Mouse (Mus musculus): ENCODE data around the gene Hoxd4.
A peak's percentile ranks its signal among the peaks of the same experiment; 100 is the strongest.

Hoxd4 gene

DNA sequence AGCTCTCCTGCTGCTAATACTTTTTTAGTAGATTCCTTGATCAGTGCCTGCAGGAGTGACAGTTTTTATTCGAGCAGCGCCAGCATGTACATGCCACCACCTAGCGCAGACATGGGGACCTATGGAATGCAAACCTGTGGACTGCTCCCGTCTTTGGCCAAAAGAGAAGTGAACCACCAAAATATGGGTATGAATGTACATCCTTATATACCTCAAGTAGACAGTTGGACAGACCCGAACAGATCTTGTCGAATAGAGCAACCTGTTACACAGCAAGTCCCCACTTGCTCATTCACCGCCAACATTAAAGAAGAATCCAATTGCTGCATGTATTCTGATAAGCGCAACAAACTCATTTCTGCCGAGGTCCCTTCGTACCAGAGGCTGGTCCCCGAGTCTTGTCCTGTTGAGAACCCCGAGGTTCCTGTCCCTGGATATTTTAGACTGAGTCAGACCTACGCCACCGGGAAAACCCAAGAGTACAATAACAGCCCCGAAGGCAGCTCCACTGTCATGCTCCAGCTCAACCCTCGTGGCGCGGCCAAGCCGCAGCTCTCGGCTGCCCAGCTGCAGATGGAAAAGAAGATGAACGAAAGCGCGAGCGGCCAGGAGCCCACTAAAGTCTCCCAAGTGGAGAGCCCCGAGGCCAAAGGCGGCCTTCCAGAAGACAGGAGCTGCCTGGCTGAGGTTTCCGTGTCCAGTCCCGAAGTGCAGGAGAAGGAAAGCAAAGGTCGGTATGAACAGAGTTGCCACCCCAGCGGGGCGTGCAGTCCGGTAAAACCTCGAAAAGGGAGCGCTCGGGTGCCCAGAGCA is 19.5 kb upstream of the Hoxd4 start:
- DNase-seq (ENCODE audit: low read depth, low spot score): no peak

DNA sequence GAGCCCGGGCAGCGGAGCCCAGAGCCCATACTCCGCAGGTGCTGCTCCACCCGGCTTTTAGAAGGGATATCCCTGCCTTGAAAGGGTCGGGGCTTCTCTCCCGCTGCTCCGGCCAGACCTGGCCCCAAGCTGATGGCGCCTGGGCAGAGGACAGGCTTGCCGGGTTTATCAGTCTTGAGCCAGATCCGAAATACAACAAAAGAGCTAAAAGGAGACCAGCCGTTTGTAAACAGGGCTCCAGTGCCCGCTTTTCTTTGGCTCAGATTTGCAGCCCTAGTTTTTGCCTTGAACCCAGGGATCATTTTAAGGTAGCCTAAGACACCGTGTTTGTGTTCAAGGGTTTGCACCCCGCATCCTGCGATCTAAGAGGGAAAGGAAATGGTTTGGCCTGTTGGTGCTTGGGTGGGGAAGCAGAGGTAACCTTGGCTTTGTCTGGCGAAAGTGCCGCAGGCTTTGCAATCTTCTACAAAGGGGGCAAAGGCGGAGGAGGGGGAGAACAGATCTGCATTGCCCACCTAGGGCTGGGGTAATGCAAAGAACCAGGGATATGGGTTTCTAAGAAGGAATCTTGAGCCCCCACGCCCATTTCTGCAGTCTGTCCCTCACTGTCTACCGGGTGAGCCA is 18.8 kb upstream of the Hoxd4 start:
- no peak for DNase-seq (ENCODE audit: low read depth, low spot score)

DNA sequence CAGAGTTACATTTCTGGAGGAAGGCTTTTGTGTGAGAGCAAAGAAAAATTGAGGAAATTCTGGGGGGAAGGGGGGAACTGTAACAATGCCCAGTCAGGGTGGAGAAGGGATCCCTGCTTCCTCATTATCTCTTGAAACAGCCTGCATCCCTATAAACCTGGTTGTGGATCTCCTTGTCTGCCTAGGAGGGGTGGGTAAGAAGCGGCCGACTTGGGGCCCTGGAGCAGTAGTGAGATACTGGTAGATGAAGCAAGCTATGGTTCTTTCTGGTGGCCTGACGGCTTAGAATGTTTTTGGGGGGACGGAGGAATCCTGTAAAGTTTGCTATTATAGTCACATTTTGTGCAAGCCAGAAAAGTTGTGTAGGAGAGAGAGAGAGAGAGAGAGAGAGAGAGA is 18.3 kb upstream of the Hoxd4 start:
- no peak for DNase-seq (ENCODE audit: low read depth, low spot score)

DNA sequence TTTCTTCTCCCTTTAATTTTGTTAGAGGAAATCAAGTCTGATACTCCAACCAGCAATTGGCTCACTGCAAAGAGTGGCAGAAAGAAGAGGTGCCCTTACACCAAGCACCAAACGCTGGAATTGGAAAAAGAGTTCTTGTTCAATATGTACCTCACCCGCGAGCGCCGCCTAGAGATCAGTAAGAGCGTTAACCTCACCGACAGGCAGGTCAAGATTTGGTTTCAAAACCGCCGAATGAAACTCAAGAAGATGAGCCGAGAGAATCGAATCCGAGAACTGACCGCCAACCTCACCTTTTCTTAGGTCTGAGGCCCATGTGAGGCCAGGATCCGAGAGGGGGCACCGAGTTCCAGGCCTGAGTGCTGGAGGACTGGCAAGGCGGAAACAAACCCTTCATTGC is 17.7 kb upstream of the Hoxd4 start:
- DNase-seq (ENCODE audit: low read depth, low spot score): no peak

DNA sequence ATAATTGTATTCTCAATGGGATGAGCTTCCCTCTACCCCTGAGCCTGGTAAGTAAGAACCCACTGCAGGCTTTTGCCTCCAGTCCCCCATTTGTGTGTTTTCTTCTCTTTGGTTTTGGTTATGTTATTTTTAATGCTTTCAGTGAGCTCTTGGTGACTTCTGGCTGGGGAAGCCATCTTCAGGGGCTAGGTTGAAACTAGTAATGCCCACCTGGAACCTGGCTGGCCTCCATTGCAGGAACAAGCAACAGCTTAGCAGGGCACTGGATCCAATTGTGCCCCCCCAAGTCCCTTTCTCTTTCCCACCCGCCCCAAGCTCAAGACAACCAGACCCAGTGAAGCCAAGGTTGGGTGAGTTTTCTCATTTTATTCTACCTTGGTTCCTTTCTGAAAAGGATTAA is 16.3 kb upstream of the Hoxd4 start:
- no peak for DNase-seq (ENCODE audit: low read depth, low spot score)

DNA sequence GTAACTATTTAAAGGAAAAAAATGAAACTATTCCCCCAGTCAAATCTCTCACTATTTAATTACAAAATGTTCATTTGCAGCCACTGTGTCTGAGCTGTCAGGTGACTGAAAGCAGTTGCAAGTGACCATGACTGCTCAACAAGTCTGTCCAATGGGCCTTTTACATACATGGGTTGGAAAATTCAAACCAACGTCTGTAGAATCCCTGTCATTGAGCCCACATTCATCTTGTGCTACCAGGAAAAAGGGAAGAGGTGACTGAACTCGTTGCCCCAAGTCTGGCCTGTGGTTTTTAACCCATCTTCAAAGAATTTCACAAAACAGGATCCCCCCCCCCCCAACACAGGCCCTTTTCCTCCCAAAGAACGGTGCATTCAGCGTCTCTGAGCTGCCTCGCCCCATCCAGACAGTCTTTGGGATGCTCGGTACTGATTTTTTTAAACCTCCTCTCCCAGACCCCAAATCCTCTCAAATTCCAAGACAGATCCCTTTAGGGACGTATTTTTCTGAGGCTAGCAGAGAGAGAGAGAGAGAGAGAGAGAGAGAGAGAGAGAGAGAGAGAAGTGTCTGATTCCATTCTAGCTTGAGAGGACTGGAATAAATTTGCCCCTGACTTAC is 15.8 kb upstream of the Hoxd4 start:
- no peak for DNase-seq (ENCODE audit: low read depth, low spot score)

DNA sequence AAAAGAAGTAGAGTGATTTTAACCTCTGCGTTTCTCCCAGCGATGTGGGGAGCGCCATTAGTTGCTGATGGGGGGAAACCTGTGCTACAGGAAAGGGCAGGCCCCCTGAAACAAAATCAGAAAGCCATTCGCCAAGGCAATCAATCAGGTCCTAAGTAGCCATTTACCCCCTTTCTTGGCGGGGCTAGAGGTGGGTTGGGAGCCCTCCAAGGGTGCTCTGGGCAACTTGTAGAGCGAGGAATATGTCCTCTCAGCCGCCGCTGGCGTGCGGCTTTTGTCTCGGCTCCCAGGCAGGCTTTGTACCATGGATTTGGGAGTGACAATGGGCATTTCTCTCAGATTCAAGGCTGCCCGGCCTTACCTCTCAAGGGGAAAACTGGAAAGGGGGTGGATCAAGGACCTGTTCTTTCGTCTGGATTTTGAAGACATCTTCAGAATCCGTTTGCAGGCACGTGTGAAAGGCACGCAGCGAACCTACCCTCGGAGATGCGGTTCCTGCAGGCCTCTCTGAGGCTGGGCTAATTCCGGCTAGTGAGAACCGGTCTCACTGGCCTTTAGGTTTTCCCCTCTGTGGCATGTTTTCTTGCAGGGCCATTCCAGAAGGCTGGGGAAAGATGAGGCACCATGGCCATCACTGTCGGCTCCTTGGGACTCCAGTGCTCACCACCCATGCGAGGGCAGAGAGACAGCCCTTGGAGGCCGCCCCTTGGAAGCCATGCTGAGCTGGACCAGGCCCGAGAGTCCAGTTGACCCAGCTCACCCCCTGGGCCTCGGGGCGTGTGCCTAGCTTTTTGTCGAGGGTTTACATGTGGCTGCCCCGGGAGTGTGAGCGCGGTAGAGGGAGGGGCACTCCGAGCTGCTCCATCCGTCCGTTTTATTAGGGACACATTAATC is 15.0 kb upstream of the Hoxd4 start:
- DNase-seq (ENCODE audit: low read depth, low spot score): no peak

DNA sequence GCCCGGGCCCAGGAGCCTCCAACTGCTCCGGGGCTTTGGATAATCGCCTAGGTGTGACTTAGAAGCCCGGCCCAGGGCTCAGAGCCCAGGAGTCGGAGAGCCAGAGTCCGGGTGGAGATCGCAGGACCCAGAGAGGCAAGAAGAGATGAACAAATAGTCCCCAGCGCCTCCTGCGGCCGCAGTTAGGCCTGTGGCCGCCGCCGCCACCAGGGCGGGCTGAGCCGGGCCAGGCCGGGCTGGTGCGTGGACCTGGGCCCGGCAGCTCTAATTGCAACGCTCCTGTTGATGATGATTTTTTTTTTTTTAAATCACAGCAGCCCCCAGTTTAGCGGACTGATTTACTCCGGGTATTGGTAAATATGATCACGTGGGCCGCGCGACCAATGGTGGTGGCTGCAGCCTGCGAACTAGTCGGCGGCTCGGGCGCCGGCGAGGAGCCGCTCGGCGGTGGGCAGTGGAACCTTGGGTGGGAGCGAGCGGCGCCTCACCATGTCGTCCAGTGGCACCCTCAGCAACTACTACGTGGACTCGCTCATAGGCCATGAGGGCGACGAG is 14.1 kb upstream of the Hoxd4 start, which contains the start of gene Hoxd9:
TSS of gene Hoxd9 (plus strand) at position 161 of the 555 bp plus-strand sequence.
- no peak for DNase-seq (ENCODE audit: low read depth, low spot score)

DNA sequence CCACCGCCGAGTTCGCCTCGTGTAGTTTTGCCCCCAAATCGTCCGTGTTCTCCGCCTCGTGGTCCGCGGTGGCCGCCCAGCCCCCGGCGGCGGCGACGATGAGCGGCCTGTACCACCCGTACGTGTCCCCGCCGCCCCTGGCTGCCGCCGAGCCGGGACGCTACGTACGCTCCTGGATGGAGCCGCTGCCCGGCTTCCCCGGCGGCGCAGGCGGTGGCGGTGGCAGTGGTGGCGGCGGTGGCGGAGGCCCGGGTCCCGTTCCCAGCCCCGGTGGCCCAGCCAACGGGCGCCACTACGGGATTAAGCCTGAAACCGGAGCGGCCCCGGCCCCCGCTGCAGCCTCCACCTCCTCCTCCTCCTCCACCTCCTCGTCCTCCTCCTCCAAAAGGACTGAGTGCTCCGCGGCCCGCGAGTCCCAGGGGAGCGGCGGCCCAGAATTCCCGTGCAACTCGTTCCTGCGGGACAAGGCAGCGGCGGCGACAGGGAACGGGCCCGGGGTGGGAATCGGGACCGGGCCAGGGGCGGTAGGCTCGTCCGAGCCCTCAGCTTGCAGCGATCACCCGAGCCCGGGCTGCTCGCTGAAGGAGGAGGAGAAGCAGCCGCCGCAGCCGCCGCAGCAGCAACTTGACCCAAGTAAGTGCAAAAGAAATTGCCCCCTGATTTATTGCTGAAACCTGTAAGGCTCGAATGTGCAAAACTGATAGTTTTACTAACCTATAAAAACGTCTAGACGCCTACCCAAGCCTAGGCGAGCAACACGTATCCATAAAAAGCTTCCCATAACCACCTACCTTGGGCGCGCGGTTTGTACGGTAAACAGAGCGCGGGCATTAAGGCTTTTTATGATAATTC is 13.3 kb upstream of the Hoxd4 start:
- no peak for DNase-seq (ENCODE audit: low read depth, low spot score)

DNA sequence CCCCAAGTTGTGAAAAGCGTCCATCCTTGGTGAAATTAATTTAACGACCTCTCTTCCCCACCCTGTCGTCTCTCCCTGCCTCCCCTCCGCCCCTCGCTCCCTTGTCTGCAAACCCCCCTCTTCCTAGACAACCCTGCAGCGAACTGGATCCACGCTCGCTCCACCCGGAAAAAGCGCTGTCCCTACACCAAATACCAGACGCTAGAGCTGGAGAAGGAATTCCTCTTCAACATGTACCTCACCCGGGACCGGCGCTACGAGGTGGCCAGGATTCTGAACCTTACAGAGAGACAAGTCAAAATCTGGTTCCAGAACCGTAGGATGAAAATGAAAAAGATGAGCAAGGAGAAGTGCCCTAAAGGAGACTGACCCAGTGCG is 12.7 kb upstream of the Hoxd4 start:
- DNase-seq (ENCODE audit: low read depth, low spot score): no peak

DNA sequence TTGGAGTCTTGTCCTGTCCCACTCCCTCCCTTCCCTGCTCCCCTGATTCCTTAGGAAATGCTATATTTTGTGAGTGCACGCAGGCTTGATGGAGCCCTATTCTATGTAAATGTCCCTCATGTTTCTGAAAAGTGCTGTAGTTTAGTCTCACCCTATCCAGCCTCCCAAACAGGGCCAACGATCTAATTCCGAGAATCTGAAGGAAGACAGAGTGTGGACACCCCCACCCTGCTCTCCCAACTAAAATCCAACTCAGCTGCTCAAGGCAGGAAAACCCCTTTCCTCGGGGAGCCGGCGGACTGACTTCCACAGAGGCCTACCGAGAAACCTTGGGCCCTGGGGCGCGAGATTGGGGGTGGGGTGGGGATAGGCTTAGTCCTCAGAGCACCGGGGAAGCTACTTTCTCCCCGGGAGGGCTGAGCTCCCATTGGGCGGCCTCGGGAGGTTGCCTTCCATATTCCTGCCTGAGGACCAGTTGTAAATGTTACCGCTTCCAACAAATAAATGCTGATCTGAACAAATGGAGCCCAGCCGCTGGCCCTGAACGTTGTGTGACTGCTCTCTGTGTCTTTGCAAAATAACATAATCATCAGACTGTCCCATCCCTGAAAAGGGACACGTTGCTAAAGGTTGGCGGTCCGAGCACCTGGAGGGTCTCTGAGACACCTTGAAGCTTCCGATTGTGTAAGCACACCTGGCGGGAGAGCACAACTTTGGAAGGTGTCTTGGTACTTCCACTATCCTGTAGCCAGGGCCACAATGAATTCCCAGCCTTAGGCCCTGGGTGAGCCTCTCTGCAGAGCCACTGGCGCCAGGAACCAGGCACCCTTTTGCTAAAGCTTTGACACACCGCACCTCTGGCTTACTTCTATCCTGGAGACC is 11.8 kb upstream of the Hoxd4 start:
- no peak for DNase-seq (ENCODE audit: low read depth, low spot score)

DNA sequence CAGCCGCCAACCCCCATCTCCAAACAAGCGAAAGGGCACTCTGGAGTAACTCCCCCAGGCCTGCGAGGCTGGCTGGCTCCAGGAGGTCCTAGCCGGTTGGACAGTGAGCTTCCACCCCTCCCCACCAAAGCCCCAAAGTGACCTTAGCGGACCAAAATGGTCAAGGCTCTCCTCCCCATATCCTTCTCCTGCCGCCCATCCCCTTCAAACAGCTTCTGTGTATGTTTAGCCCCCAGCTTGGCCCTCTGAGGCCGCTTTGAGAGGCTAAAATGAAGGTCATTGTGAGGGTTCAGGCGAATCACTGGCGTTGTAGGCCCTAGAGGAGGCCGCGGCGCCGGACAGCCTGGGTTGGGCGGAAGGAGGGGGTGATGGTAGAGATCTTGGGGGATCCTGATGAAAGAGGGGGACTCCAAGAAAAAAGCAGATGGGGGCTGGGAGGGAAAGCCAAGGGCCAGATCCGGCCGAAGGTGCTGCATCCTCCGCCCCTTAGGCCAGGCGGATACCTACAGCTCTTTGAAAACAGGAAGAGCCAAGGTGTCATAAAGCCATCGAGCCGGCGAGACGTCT is 11.1 kb upstream of the Hoxd4 start:
- DNase-seq (ENCODE audit: low read depth, low spot score): no peak

DNA sequence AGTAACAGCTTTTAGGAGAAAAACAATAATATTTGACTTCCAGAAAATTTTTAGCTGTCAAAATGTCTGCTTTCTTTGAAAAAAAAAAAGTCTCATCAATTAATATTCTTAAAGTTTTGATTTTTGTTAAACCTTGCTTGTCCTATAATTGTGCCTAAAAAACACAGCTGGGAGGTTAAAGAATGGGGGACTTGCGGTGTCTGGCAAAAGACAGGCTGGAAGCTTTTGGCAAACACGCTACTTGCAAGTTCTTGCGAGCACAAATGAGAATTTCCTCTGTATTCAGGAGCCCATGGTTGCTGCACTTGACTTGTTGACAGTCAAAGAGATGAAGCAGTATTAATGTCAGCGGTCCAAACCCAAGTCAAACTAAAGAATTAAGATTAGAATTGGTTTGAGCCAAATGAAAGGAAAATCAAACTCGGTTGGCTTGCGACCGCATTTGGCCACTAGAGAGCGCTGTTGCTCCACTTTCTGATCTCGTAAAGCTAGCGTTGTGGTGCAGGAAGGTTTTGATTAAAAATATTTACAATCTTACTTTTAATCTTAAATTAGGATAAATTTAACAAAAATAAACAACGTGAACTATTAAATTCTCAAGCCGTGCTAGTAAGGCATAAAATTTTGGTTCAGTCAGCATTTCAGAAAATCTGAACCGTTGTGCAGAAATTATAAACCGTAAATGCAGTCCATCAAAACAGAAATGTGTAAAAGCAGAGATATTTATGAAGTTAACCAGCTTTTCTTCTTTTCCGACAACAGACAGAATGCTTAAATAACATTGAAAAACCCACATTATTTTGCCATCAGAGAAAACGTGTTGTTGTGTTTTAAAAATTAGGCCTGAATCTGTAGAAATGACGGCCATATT is 9.5 kb upstream of the Hoxd4 start:
- DNase-seq (ENCODE audit: low read depth, low spot score): peak; percentile 49

DNA sequence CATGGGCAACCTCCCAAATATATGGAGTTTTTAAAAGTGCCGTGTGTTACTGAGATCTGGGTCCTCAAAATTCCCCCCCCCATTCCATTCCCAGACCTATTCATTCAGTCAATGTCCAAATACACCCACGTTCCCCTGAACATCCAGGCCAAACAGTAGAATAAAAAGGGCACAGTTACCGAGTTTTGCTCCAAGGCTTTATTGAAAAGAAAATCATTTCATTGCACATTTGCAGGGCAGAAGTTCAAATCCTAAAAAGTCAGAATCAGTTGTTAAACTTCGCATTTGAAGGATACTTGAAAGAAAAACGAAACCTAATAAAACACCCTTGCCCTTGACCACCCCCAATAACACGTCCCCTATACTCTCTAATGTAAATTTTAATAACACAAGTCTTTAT is 8.9 kb upstream of the Hoxd4 start:
- no peak for DNase-seq (ENCODE audit: low read depth, low spot score)

DNA sequence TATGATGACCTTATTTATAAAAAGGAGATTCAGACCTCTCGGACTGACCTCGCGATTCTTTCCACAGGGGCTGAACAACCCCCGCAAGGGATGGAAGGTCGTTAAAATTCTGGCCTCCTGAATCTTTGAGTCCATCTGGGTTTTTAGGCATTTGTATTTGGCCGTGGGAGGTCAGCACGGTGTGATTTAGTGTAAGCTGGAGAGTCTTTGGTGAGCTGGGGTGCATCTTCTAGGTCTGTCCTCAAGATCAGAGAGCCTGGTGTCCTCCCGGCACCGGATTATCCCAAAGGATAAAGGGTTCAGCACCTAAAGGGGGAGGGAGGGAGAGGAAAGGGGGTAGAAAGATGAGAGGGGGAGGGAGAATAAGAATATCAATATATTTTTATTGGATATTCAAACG is 8.4 kb upstream of the Hoxd4 start:
- DNase-seq (ENCODE audit: low read depth, low spot score): no peak

DNA sequence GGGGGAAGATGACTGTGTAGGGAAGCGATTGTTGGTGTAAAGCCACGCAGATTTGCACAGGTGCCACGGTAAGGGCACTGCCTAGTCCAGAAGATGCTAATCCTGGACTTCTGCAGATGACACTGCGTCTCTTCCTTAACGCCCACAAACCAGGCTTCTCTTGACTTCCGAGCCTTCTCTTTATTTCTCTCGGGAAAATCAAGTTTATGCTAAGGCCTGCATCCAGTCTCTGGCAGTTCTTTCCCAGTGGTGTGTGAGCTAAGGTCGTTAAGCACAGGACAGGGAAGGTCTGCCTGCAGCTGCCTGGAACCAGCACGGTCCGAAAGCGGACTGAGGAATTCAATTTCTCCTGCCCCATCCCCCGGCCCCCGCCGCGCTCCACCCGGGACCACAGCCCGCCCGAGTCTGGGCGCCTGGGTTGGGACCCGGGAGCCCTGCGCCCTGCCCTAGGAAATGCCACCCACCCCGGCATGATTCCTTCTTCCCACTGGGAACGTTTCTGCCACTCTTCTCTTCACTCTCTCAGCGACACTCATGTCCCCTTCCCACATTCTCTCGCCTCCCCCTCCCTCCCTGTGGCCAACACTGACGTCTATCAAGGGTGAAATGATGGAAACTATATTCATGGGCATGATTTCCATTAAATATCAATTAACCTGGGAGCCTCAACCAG is 7.9 kb upstream of the Hoxd4 start:
- DNase-seq (ENCODE audit: low read depth, low spot score): no peak

DNA sequence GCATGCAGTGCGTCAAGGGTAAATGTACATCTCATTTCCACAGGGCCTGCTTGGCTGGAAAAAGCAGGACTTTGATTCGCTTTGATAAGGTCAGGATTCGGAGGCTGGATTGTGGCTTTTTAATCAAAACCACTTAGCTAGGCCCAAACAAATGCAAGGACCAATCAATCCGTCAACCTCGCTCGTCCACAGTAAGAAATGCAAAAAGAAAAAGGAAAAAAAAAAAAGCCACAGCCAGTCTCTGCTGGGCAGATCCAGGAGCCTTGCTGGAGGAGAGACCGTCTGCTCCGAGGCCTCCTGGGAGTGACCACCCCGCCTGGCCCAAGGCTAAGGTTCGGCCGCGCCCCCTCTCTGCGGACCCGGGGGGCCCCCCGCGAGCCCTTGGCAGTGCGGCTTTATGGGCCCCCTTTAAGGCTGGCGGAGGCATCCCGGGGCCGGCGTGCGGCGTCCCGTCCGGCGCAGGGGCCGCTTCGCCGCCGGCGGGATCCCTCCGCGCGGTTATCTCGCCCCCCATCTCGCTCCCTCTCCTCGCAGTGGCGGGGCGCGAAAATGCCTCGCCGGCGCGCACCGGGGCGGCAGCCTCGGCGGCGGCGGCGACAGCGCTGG is 7.2 kb upstream of the Hoxd4 start, which contains the start of gene Hoxd8:
TSS of gene Hoxd8 (plus strand) at position 223 of the 606 bp plus-strand sequence.
- DNase-seq (ENCODE audit: low read depth, low spot score): no peak
